Mouse (Mus musculus) midbrain, embryonic 14.5 days (tissue): ENCODE results near the gene Srp54c. TPM values are rescaled to one million over a fixed set of nuclear protein-coding genes. Genes with fewer than 3 reads are reported as not detected.
"Not testable (repeated sequence)": the region's sequence is repeated elsewhere in the genome, so short reads cannot be mapped to it uniquely, and the experiment has no call there.

Experiments
- ATAC-seq: fragments of 200-750 bp; cut with Nextera tagmentation; 2 replicates; pipeline ENCODE4 v1.8.0; 2017; ENCODE audit warnings: moderate number of reproducible peaks, moderate library complexity; ENCODE audit not compliant: low FRiP score, low TSS enrichment
- DNase-seq: peaks from one replicate; pipeline ENCODE4 v3.0.0-alpha.2; 2015
- H3K27ac ChIP-seq: fragments of 300-500 bp; sonication (generic); replicated peaks from 2 replicates; pipeline ENCODE4 v1.5.1; 2014; ENCODE audit warnings: mild to moderate bottlenecking, low read depth, low read length, moderate library complexity
- H3K27me3 ChIP-seq: fragments of 300-500 bp; sonication (generic); 2 replicates; pipeline ENCODE4 v1.6.1; 2014; ENCODE audit warnings: low read length, control low read depth, mixed read lengths; ENCODE audit not compliant: control insufficient read depth, insufficient read depth
- H3K36me3 ChIP-seq: fragments of 300-500 bp; sonication (generic); 2 replicates; pipeline ENCODE4 v1.6.1; 2014; ENCODE audit warnings: low read length, control low read depth; ENCODE audit not compliant: control insufficient read depth, insufficient read depth
- H3K4me1 ChIP-seq: fragments of 300-500 bp; sonication (generic); 2 replicates; pipeline ENCODE4 v1.6.1; 2014; ENCODE audit warnings: mild to moderate bottlenecking, antibody characterized with exemption, low read length, control low read depth; ENCODE audit not compliant: control insufficient read depth, insufficient read depth
- H3K4me2 ChIP-seq: fragments of 300-500 bp; sonication (generic); 2 replicates; pipeline ENCODE4 v1.6.1; 2014; ENCODE audit warnings: mild to moderate bottlenecking, low read length, moderate library complexity
- H3K4me3 ChIP-seq: fragments of 300-500 bp; sonication (generic); replicated peaks from 2 replicates; pipeline ENCODE4 v1.5.1; 2014; ENCODE audit warnings: low read depth, low read length
- H3K9ac ChIP-seq: fragments of 300-500 bp; sonication (generic); replicated peaks from 2 replicates; pipeline ENCODE4 v1.6.1; 2014; ENCODE audit warnings: mild to moderate bottlenecking, low read length, moderate library complexity
- H3K9me3 ChIP-seq: fragments of 300-500 bp; sonication (generic); 2 replicates; pipeline ENCODE4 v1.6.1; 2016; ENCODE audit warnings: low read length, control low read depth, mixed read lengths; ENCODE audit not compliant: control insufficient read depth
- WGBS: fragments of 180-500 bp; shearing (Covaris S2); extraction: QIAGEN DNeasy Blood & Tissue Kit; methylation state at CpG from one replicate; pipeline ENCODE4 v1.1.7; 2014; 5-methylcytosine and 5-hydroxymethylcytosine counted together
- polyA plus RNA-seq: library from polyadenylated mRNA; unstranded; fragments of >200 nt; fragmentation: Nextera tagmentation; extraction: Ambion mirVana; gene quantifications from 2 replicates; pipeline ENCODE4 v1.2.1, GENCODE M21; 2014

The Srp54c gene
- polyA plus RNA-seq: 79.0 and 86.1 TPM in 2 replicates

DNA sequence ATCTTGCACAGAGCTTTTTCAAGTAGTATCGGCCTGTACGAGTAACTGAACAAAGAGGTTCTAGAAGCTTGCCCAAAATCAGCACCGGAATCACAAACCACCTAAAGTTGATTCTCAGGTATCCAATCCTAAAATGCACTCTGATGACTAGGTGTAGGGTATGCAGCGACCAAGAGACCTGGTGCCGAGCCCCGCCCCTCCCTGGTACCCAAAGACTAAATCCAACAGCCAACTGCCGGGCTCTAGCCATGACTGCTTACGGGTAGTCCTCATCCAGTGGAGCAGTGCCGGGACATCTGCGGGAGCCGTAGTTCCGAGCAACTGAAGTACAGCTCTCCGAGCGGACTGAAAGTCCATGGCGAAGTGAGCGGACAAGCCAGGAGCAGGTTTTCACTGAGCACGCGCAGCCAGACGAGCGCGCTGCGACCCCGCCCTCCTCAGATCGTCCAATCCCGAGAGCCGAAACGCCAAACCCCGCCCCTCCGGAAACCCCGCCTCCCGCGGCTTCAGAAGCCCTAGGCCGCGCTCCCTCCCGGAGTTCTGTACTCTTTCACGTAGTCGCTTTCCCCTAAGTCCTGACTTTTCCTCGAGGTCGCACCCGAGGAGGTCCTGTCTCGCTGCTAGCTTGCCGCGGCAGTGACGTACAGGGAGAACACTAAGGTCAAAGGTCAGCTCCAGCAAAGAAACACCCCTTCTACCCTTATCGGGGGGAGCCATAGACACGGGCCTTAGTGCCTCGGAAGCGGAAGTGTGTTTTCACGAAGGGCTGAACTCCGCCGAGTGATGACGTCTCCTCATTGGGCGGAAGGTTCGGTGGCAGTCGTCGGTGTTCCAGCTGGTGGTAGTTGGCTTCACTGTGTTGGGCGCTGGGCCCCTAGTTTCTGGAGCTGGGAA, at the start of gene Srp54c:
Gene Srp54c, plus strand, starts transcription at position 543 of the 894 bp plus-strand sequence.
- WGBS: no CpG with 5 or more reads among the region's 57 CpGs
- H3K9me3 ChIP-seq, DNase-seq, H3K36me3 ChIP-seq, H3K4me1 ChIP-seq, H3K27ac ChIP-seq, H3K9ac ChIP-seq, H3K27me3 ChIP-seq: not testable (repeated sequence)
- Histone ChIP-seq H3K4me3 (peak within 1 kb of the TSS; percentile 26), H3K4me2 (0 out of 2 replicates have a peak within 1 kb of the TSS, but pooled peaks have one; percentile 27)
- peak; percentile 99 for ATAC-seq

DNA sequence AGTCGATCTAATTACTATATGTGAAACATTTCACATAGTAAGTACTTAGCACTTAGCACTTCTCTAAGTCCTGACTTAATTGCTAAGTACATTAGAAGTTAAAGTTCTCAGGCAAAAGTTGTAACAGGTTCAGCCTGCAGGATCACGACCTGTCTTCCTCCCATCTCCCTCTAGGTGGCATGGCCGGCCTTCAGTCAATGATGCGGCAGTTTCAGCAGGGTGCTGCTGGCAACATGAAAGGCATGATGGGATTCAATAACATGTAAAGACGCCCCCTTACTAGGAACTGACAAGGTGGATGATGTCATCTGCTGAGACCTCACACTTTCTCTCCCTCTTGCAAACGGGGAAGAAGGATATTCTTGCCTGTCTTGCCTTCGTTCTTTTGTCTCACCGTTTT, 42.3 kb upstream of the Srp54c start:
- not testable (repeated sequence) for ATAC-seq, H3K36me3 ChIP-seq, H3K27me3 ChIP-seq, H3K4me1 ChIP-seq, H3K9me3 ChIP-seq, H3K4me3 ChIP-seq, DNase-seq, H3K9ac ChIP-seq, H3K4me2 ChIP-seq, H3K27ac ChIP-seq
- no CpG with 5 or more reads among the region's 8 CpGs for WGBS

DNA sequence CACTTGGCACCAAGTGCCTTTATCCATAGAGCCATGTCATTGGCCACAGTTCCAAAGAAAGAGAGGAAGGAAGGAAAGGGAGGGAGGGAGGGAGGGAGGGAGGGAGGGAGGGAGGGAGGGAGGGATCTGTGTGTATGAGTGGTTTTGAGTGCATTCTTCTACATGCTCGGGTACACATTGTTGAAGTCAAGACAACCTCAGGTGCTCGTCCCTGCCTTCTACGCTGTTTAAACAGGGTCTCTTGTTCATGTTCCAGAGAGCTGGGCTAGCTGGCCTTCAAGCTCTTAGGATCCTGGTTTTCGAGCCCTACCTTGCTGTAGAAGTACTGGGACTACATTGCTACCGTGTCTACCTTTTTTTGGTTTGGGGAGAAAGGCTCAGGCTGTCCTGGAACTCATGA, 40.8 kb upstream of the Srp54c start:
- H3K4me3 ChIP-seq, H3K36me3 ChIP-seq, H3K4me1 ChIP-seq, H3K9me3 ChIP-seq, H3K27me3 ChIP-seq, H3K27ac ChIP-seq, H3K4me2 ChIP-seq, ATAC-seq, DNase-seq, H3K9ac ChIP-seq: not testable (repeated sequence)
- no CpG with 5 or more reads among the region's 5 CpGs for WGBS

DNA sequence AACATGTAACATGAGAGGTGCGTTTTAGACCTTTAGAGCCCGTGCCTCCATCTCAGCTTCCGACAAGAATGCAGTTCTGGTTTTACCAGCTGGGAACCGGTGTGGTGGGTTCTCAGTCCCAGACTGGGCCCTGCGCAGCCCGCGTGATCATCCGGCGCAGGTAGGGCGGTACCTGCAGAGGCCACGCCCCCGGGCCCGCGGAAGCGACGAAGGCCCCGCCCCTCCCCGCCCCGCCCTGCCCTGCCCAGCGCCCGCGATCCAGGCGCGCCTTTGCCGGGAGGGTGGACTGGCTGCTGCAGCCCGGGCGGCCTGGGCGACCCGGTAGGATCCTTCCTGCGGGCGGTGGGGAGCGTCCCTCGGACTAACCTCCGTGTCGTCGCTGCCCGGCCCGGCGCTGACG, 30.7 kb upstream of the Srp54c start, which contains the start of gene 1700047I17Rik2:
Gene 1700047I17Rik2, plus strand, starts transcription at position 287 of the 400 bp plus-strand sequence.
- not testable (repeated sequence) for H3K9me3 ChIP-seq, H3K4me1 ChIP-seq, H3K27me3 ChIP-seq, H3K4me2 ChIP-seq, H3K4me3 ChIP-seq, H3K9ac ChIP-seq, DNase-seq, H3K27ac ChIP-seq, H3K36me3 ChIP-seq
- no CpG with 5 or more reads among the region's 40 CpGs for WGBS
- ATAC-seq: peak; percentile 97

DNA sequence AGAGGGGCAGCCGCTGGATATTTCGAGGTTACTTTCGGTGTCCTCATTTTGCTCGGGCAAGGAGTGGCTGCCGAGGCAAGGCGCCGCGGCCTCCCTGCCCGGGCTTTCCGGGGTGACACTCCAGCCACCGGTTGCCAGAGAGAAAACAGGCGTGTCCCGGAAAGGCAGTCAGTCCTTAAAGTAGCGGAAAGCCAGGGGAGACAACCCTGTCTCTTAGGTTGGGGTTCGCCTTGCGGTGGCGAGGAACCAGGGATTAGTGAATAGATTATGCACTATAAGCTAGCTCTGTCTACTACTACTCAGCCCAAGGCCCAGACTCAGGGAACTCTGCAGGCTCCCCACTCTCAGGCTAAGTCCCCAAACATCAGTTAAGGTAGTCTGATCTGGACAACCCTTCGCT, 30.2 kb upstream of the Srp54c start:
- peak; percentile 64 for ATAC-seq
- not testable (repeated sequence) for H3K27ac ChIP-seq, H3K36me3 ChIP-seq, H3K4me2 ChIP-seq, H3K9ac ChIP-seq, H3K27me3 ChIP-seq, H3K4me1 ChIP-seq, H3K4me3 ChIP-seq, DNase-seq, H3K9me3 ChIP-seq
- no CpG with 5 or more reads among the region's 18 CpGs for WGBS

DNA sequence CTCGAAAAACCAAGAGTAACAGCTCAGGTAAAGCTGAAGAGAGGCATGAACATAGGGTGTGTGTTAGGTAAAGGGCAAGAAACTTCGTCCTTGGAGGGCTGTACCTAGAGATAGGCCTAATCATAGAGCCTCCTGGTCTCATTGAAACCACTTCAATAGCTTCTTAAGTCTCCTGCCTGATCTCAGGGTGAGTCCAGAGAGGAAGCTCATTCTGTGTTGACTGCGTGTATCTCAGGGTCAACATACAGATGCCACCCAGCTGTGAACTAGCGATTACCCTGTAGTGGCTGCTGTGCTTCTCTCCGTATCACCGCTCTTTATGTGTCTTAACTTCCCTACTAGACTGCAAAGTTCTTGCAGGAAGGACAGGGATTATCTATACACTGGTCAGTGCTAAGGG, 17.0 kb upstream of the Srp54c start:
- not testable (repeated sequence) for H3K9ac ChIP-seq, DNase-seq, H3K4me2 ChIP-seq, H3K4me3 ChIP-seq, ATAC-seq, H3K27ac ChIP-seq, H3K36me3 ChIP-seq, H3K9me3 ChIP-seq, H3K27me3 ChIP-seq, H3K4me1 ChIP-seq
- WGBS: no CpG with 5 or more reads among the region's 6 CpGs

DNA sequence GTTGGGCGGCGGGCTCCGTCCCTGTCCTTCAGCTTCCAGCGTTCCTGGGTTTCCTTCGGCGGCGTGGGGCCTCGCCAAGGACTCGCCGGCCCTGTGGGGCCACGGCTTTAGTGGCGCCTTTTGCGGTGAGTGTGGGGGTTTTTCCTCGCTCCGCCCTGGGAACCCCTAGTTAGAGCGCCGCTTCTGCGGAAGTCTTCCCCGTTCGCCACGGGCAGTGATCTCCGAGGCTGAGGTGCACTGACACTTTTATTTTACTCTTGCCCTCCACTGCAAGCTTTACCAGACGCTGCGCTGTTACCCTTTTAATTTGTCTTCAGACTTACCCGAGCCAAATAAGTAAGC, 523 bp downstream of the Srp54c start:
- not testable (repeated sequence) for H3K27me3 ChIP-seq, H3K27ac ChIP-seq, DNase-seq, H3K4me1 ChIP-seq, H3K9ac ChIP-seq, H3K36me3 ChIP-seq, ATAC-seq, H3K9me3 ChIP-seq
- H3K4me2 ChIP-seq: 0 out of 2 replicates have a peak overlapping the region, but pooled peaks have one; percentile 27
- peak overlapping the region; percentile 26 for H3K4me3 ChIP-seq
- WGBS: under 1% methylated on average over 11 of the region's 25 CpGs

DNA sequence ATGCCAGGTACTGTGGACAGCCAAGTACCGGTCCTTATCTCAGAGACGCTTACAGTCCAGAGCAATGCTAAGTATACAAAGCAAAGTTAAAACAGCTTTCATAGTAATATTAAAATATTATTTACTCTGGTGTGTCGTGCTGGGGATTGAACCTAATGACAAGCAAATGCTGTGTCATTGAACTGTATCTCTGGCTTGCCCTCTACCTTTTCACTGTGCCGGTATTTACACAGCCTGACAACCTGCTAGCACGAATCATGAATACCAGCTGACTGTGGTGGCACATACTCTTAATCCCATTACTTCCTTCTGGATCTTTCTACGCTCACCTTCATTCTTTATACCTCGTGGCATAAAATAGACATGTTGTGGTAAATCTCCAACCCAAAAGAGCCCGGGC, 12.3 kb downstream of the Srp54c start:
- no CpG with 5 or more reads among the region's 8 CpGs for WGBS
- not testable (repeated sequence) for H3K27me3 ChIP-seq, DNase-seq, H3K9ac ChIP-seq, H3K36me3 ChIP-seq, H3K4me2 ChIP-seq, ATAC-seq, H3K4me3 ChIP-seq, H3K9me3 ChIP-seq, H3K27ac ChIP-seq, H3K4me1 ChIP-seq

DNA sequence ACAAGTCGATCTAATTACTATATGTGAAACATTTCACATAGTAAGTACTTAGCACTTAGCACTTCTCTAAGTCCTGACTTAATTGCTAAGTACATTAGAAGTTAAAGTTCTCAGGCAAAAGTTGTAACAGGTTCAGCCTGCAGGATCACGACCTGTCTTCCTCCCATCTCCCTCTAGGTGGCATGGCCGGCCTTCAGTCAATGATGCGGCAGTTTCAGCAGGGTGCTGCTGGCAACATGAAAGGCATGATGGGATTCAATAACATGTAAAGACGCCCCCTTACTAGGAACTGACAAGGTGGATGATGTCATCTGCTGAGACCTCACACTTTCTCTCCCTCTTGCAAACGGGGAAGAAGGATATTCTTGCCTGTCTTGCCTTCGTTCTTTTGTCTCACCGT, 32.0 kb downstream of the Srp54c start:
- not testable (repeated sequence) for H3K4me3 ChIP-seq, H3K9ac ChIP-seq, H3K27me3 ChIP-seq, H3K9me3 ChIP-seq, DNase-seq, ATAC-seq, H3K4me1 ChIP-seq, H3K27ac ChIP-seq, H3K4me2 ChIP-seq
- peaks cover 16% of the 10 kb centered on the region for H3K36me3 ChIP-seq
- no CpG with 5 or more reads among the region's 8 CpGs for WGBS
